Mouse (Mus musculus): ENCODE results near the gene S1pr5.

DNA sequence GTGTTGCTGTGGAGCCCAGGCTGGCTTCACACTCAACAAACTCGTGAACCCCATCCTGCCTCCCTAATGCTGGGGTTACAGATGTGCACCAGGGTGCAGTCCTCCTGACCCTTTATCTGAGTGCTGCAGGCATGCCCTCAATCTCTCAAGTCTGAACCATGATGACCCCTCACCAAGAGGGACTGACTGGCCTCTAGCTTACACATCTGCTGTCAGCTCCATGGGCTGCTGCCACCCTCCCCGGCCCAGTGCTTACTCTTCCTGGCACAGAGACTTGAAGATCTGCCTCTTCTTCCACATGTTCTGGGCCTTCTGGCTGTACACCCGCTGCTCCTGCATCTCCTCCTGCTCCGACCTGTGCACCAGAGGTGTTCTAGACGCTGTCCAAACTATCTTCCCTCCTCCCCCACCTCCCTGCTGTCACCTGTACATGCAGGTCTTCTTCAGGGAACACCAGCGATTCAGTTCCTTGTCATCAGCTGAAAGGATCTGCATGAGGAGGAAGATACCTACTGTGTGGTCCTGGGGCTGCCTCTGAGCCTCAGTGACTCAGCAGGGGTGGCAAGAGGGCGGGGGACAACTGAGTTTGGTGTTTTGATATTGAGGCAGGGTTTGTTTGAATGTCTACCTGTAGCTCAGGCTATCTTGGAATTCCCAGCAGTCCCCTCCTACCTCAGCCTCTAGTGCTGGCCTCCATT is 26.9 kb upstream of the S1pr5 start:
- no peak for TF ChIP-seq CTCF (IDR thresholded peaks at IDR 0.05; ENCODE audit: low read depth)
- no peak for TF ChIP-seq EP300 (optimal IDR thresholded peaks at IDR 0.05)

Measured in stomach, postnatal 0 days (tissue).